Mouse (Mus musculus) 416B (cell line): ENCODE results near the gene Orai1.

ENCODE experiments used
- DNase-seq: peaks from one replicate; pipeline ENCODE4 v3.0.0; 2011; ENCODE audit warnings: low read depth

Orai1 gene

GRCm38 (mm10) chr5:122997205-122998204 lies 17.4 kb upstream of the Orai1 start:
- no peak for DNase-seq

DNA sequence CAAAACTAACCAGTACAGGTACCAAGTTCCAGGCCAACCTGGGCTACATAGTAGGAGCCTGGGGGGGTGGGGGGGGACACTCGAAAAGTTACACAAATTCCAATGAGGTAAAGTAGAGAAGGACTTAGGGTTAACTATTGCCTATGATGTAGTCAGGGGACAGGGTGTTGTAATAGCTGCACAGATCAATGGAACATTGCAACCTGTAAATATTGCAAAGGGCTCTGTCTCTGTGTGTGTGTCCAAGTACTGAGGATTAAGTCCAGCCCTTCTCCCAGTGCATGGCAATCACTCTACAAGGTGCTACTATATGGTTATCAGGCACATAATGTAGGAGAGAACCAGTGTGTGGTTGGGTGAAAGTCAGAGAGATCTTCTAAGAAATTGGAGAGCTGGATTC lies 14.0 kb upstream of the Orai1 start:
- no peak for DNase-seq

DNA sequence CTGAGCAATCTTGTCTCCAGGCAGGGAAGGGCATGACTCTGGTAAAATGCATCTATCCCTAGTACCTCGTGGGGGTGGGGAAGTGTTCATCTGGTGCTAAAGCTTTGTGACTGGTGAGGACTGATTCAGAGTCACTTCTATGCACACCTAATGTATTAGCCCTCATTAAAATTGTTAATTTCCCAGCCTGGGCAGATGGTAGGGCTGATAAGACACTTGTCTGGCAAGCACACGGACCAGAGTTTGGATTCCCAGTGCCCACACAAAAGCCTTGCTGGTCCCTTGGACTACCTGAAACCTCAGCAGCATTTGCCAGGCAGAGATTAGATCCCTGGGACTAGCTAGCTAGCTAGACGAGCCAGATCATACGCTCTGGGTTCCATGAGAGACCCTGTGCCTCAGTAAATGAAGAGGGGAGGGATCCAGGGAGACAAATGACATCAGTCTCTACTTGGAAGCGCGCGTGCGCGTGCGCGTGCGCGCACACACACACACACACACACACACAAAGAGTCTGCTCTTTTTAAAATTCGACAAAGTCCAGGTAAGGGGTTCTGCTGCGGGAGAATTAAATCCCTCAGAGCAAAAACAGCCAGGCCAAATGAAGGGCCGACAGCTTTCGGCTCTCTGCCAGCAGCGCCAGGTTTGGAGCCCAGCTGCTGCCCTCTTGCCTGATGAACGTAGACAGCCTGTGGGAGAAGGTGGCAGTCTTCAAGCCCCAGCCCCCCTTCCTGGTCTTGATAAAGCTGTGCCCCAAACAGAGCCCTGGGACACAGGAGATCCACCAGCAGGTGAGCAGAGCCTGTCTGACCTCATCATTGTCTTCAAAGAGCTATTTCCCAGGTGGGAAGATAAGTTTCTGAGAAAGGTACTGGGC lies 8.9 kb upstream of the Orai1 start:
- DNase-seq: no peak

- DNase-seq: peak; percentile 42
These were observed 5.9 kb upstream of the Orai1 start for GRCm38 (mm10) chr5:123008877-123009493.

DNA sequence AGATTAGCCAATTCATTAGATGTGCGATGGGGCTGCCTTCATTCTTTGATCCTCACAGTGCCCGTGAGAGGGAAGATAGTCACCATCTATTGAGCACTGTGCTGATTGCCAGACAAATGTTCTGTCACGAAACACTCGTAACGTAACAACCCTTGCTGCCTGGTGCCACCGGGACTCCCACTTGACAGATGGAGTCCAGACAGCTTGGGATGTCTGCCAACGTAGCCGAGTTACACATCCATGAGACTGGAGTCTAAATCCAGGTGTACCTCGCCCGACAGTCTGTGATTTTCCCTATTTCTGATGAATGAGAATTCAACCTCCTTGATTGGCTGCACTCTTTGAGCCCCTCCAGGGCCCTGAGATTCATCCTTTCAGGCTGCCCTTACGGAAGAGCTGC lies 5.0 kb upstream of the Orai1 start:
- no peak for DNase-seq

DNA sequence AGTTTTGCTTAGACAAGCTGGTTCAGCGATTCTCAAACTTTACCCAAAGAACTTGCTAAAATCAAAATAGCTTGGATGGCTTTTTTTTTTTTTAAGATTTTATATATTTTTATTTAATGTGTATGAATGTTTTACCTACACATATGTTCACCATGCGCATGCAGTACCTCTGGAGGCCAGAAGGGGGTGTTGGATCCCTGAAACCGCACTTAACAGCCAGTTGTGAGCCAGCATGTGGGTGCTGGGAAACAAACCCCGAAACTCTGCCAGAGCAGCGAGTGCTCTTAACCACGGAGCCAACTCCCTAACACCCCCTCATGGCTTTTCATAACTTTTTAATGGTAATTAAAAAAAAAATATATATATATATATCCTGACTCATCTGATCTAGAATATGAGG lies 4.1 kb upstream of the Orai1 start:
- peak; percentile 20 for DNase-seq

- no peak for DNase-seq
These were observed 3.2 kb upstream of the Orai1 start for GRCm38 (mm10) chr5:123011705-123012104.

- peak; percentile 87 for DNase-seq
These were observed 1.1 kb upstream of the Orai1 start for GRCm38 (mm10) chr5:123013599-123014315.

GRCm38 (mm10) chr5:123015915-123016314 lies 1.0 kb downstream of the Orai1 start:
- peak; percentile 48 for DNase-seq

DNA sequence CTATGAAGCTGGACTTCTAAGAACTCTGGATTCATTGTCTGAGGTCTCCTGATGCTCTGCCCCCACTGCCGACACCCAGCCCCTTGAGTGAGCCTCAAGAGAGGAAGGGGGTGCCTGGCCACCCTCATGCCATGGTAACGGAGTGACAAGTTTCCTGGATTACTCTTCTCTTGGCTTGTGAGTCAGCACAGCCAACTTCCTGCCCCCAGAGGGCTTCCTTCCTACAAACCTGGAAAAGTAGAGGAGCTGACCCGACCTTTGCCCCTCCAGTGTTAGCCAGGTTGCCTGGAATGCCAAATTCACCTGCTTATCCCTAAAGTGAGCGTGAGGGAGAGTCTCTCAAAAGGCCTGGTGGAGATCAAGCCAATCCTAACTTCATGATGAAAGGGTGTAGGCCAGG lies 2.6 kb downstream of the Orai1 start:
- DNase-seq: peak; percentile 75

DNA sequence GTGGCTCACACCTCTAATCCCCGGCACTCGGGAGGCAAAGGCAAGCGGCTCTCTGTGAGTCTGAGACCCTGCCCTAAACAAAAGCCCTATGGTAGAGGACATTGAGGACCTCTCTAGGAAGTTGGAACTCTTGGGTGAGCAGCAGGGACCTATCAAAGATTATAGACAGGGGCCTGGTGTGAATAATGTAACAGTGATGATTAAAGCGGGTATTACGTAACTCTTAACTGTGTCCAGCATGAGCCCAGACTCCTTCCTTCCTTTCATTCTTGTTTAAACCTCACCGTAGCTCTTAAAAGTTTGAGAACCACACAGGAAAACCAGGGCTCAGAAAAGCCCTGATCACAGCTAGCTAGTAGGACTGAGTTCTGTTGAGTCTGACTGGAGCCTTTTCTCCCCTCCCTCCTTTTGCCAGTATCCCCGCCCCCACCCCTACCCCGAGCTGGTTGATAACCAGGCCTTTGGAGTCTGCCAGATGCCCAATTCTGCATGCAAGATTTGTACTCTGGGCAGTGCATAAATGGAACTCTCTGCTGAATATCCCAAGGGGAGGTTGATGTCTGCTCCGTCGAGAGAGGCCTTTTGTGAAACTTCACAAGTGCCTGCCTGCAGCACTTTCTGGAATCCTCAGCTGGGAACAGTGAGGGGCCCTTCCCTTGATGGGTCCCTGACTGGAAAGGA lies 4.6 kb downstream of the Orai1 start:
- peak; percentile 97 for DNase-seq

- DNase-seq: peak; percentile 76
These were observed 5.6 kb downstream of the Orai1 start for GRCm38 (mm10) chr5:123020426-123020825.

DNA sequence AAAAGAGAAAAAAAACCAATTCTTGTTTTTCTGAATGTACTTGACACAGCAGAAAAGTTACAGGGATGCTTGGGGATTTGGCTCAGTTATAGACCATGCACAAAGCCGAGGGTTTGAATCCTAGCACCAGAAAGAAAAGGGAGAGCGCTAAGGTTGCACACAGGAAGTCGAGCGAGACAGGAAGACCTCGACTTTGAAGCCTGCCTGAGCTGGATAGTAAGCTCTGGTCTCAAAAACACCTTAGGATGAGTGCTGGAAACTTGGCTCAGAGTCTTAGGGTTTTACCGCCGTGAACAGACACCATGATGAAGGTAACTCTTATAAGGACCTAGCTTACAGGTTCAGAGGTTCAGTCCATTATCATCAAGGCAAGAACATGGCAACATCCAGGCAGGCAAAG lies 6.6 kb downstream of the Orai1 start:
- no peak for DNase-seq

DNA sequence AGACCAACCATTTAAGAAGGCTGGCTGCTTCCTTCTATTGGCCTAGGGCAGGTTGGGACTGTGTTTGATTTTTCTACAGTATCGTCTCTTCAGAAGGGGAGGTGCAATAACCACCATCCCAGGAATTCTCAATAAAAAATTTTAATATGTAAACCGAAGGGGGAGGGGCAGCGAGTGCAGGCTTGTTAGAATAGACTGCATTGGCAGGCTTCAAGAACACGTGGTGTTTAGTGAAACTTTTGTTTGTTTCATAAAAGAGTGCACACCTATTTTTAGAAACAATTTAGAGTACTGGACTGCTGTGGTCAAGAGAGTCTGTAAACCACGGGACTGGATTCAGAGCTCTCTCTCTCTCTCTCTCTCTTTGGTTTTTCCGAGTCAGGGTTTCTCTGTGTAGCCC lies 8.2 kb downstream of the Orai1 start:
- DNase-seq: peak; percentile 35

DNA sequence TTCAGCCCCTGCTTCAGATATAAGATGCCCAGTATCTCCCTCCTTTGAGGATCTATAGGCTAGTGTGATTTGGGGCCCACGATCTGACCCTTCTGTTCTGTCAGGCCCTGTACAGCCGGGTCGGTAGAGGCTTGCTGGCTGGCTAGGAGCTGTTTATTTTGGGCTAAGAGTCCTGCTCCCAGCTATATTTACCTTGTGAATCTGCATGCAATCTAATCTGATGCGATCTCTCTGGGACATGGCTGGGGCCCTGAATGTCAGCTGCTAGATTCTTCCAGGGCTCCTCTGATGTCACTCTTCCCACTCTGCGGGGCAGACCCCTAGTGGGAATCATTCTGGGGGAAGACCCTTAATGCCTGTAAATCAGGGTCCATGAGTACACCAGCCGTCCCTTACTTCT lies 9.4 kb downstream of the Orai1 start:
- no peak for DNase-seq

DNA sequence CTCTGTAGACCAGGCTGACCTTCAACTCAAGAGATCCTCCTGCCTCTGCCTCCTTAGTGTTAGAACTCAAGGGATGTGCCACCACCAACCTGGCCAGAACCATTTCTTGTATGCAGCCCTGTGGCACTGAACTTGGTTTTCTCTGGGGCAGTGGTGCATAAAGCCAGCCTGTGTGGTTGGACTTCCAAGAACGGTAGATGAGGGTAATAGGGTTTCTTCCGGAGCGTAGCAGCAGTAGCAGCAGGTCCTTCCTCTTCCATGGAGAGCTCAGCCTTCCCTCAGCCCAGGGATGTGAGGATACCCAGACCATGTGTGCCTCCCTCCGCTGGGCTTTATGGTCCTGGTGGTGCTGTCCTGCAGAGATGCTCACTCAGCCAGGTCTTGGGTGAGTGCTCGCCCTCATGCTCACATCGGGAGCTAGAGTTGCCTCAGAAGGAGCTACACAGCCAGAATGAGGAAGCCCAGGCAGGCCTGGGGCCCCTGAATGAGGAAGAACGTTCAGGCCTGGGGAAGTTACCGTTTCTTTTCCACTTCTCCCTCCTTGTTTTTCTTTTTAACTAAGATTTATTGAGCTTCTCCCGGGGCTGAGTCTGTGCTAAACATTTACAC lies 10.2 kb downstream of the Orai1 start:
- DNase-seq: peak; percentile 71

- no peak for DNase-seq
These were observed 11.5 kb downstream of the Orai1 start for GRCm38 (mm10) chr5:123026414-123026813.

DNA sequence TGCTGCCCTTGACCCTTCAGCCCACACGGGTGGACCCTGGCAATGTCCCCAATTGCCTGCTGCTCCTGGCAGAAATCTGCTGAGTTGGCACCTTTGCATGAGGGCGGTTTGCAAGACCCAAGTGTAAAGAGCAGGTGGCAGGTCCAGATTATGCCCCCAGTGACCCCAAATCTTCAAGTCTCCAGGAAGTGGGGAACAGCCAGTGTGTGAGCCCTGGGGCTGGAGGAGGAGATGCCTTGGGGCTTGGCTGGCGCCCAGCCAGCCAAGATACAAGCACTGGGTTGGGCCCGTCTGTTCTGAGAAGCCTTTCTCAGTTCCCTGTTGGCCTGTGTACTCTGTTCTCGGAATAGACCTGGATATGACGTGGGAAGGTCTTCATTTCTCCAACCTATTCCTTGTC lies 12.6 kb downstream of the Orai1 start:
- DNase-seq: peak; percentile 54

- DNase-seq: no peak
These were observed 14.9 kb downstream of the Orai1 start for GRCm38 (mm10) chr5:123029729-123030128.

DNA sequence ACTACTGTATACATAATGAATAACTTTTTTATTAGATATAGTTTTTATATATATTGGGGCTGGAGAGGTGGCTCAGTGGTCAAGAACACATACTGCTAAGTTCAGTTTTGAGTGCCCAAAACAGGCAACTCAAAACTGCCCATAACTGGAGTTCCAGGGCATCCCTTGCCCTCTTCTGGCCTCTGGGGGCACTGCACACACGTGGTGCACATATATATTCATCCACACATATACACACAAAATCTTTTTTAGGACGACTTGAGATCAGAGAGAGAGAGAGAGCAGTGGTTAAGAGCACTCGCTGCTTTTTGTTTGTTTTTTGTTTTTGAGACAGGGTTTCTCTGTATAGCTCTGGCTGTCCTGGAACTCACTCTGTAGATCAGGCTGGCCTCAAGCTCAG lies 16.4 kb downstream of the Orai1 start:
- DNase-seq: no peak
